Mouse (Mus musculus): ENCODE data around the gene Ndufv3. TPM values are rescaled to one million over a fixed set of nuclear protein-coding genes. Genes with fewer than 3 reads are reported as not detected.

Gene Ndufv3
- polyA plus RNA-seq, 1 experiment, result 446 TPM

- Histone ChIP-seq H3K4me3 (replicated peaks; ENCODE audit: insufficient read depth, low read depth, low read length) (peak overlapping the region; percentile 90), H3K27ac (ENCODE audit: insufficient read depth, low read length) (peak overlapping the region; percentile 96), H3K4me1 (ENCODE audit: control insufficient read depth, insufficient read depth, low read length) (peaks cover 15% of the 10 kb centered on the region), H3K27me3 (ENCODE audit: control insufficient read depth, insufficient read depth, low read length) (no peaks in the 10 kb centered on the region)
- WGBS, result 1% methylated on average over 12 of the region's 12 CpGs
- TF ChIP-seq CTCF (IDR thresholded peaks at IDR 0.05; ENCODE audit: borderline replicate concordance, insufficient read depth, low read depth, low read length) (no peak), POLR2A (IDR thresholded peaks at IDR 0.05; ENCODE audit: borderline replicate concordance, insufficient read depth, low read length) (no peak)
- DNase-seq, result peak in 1 of 2 experiments; percentile 68
Observed at GRCm38 (mm10) chr17:31563632-31564014, 43.7 kb downstream of the Ndufv3 start.

GRCm38 (mm10) chr17:31564015-31564857 is 44.3 kb downstream of the Ndufv3 start, which contains the start of gene Pknox1:
TSS of gene Pknox1 (plus strand) at chr17:31564734.
- WGBS, result under 1% methylated on average over 69 of the region's 72 CpGs
- peak within 1 kb of the TSS; percentile 96 for H3K27ac ChIP-seq (ENCODE audit: insufficient read depth, low read length)
- peak within 1 kb of the TSS; percentile 90 for H3K4me3 ChIP-seq (replicated peaks; ENCODE audit: insufficient read depth, low read depth, low read length)
- no peaks in the 10 kb centered on the region for H3K27me3 ChIP-seq (ENCODE audit: control insufficient read depth, insufficient read depth, low read length)
- peaks cover 17% of the 10 kb centered on the region for H3K4me1 ChIP-seq (ENCODE audit: control insufficient read depth, insufficient read depth, low read length)
- DNase-seq, result peak; percentile 99
- TF ChIP-seq CTCF (IDR thresholded peaks at IDR 0.05; ENCODE audit: borderline replicate concordance, insufficient read depth, low read depth, low read length) (no peak), POLR2A (IDR thresholded peaks at IDR 0.05; ENCODE audit: borderline replicate concordance, insufficient read depth, low read length) (peak; percentile 74; the same call in 1 of the 2 replicates)

GRCm38 (mm10) chr17:31564858-31565140 is 44.9 kb downstream of the Ndufv3 start:
- Histone ChIP-seq H3K4me3 (replicated peaks; ENCODE audit: insufficient read depth, low read depth, low read length) (peak overlapping the region; percentile 68), H3K4me1 (ENCODE audit: control insufficient read depth, insufficient read depth, low read length) (peaks cover 17% of the 10 kb centered on the region), H3K27me3 (ENCODE audit: control insufficient read depth, insufficient read depth, low read length) (no peaks in the 10 kb centered on the region), H3K27ac (ENCODE audit: insufficient read depth, low read length) (peak overlapping the region; percentile 63)
- TF ChIP-seq CTCF (IDR thresholded peaks at IDR 0.05; ENCODE audit: borderline replicate concordance, insufficient read depth, low read depth, low read length) (no peak), POLR2A (IDR thresholded peaks at IDR 0.05; ENCODE audit: borderline replicate concordance, insufficient read depth, low read length) (peak; percentile 21; the same call in 1 of the 2 replicates)
- no peak for DNase-seq
- WGBS, result 0% methylated on average over 14 of the region's 44 CpGs

DNA sequence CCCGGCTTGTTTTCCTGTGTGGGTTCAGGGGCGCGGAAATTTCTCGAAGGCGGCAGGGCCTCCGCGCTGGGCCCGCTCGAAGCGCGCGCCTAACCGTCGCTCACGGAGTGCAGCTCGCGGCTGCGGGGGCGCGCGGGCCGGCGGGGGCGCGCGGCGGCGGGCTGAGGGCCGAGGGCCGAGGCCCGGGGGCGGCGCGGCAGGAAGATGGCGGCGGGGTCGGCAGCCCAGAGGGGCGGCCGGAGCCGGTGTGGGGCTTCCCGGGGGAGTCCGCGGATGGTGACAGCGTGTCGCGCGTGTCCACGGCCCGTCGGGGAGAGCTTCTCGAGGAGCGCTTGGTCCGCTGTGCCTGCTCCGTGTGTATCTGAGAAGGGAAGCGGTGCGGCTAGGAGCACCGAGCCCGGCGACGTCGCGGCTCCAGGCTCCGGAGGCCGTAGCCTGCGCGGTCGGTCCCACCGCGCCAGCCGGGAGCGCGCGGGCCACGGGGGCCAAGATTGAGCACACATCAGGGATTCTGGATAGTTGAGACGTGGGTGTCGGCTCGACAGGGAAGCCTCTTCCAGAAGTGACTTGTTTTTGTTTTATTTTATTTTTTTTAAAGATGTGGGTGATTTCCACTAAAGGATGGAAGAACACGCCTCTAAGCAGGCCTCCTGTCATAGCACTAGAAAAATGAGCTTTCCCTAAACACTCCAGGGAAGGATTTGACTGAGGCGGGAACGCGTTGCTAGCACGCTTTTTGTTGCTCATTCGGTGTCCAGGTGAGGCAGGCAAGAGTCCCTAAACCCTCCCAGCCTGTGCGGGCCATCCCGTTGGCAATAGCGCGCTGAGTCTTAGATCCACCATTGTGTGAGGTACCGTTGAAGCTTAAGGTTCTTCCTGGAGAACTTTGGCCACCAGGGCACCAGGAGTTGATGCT is 45.5 kb downstream of the Ndufv3 start:
- H3K4me3 ChIP-seq (replicated peaks; ENCODE audit: insufficient read depth, low read depth, low read length), result peak overlapping the region; percentile 68
- H3K4me1 ChIP-seq (ENCODE audit: control insufficient read depth, insufficient read depth, low read length), result peaks cover 17% of the 10 kb centered on the region
- TF ChIP-seq POLR2A (IDR thresholded peaks at IDR 0.05; ENCODE audit: borderline replicate concordance, insufficient read depth, low read length) (0 out of 2 replicates have a peak, but pooled peaks have one; percentile 18), CTCF (IDR thresholded peaks at IDR 0.05; ENCODE audit: borderline replicate concordance, insufficient read depth, low read depth, low read length) (no peak)
- 1% methylated on average over 85 of the region's 88 CpGs for WGBS
- peak overlapping the region; percentile 63 for H3K27ac ChIP-seq (ENCODE audit: insufficient read depth, low read length)
- no peaks in the 10 kb centered on the region for H3K27me3 ChIP-seq (ENCODE audit: control insufficient read depth, insufficient read depth, low read length)
- DNase-seq, result peak; percentile 68 to 73

- 28% methylated on average over 6 of the region's 6 CpGs for WGBS
- Histone ChIP-seq H3K27ac (ENCODE audit: insufficient read depth, low read length) (no peak overlapping the region), H3K4me1 (ENCODE audit: control insufficient read depth, insufficient read depth, low read length) (peaks cover 17% of the 10 kb centered on the region)
Observed at GRCm38 (mm10) chr17:31566276-31566675, 46.4 kb downstream of the Ndufv3 start.

DNA sequence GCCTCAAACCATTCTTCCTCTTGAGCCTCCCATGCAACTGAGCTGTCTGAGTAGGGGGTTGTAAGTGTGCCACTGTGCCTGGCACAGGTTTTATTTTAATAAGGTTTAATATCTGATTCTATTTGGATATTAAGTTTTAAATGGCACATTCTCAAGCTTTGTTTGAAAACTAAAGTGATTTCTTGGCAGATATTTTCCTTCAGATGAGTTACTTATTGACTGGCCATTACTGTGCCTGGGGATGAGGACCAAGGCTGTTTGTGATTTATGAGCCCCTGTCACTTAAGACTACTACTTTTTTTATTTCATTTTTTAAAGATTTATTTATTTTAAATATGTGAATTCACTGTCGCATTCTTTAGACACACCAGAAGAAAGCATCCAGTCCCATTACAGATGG is 49.8 kb downstream of the Ndufv3 start:
- H3K27me3 ChIP-seq (ENCODE audit: control insufficient read depth, insufficient read depth, low read length), result no peaks in the 10 kb centered on the region
- WGBS, result 98% methylated on average over 1 of the region's 1 CpGs
- TF ChIP-seq POLR2A (IDR thresholded peaks at IDR 0.05; ENCODE audit: borderline replicate concordance, insufficient read depth, low read length) (no peak), CTCF (IDR thresholded peaks at IDR 0.05; ENCODE audit: borderline replicate concordance, insufficient read depth, low read depth, low read length) (no peak)
- H3K4me3 ChIP-seq (replicated peaks; ENCODE audit: insufficient read depth, low read depth, low read length), result no peak overlapping the region
- H3K4me1 ChIP-seq (ENCODE audit: control insufficient read depth, insufficient read depth, low read length), result peaks cover 13% of the 10 kb centered on the region
- no peak overlapping the region for H3K27ac ChIP-seq (ENCODE audit: insufficient read depth, low read length)
- DNase-seq, result no peak

More at GRCm38 (mm10) chr17:31566276-31566675, 46.4 kb downstream of the Ndufv3 start:
- DNase-seq, result no peak
- Histone ChIP-seq H3K27me3 (ENCODE audit: control insufficient read depth, insufficient read depth, low read length) (no peaks in the 10 kb centered on the region), H3K4me3 (replicated peaks; ENCODE audit: insufficient read depth, low read depth, low read length) (no peak overlapping the region)
- TF ChIP-seq CTCF (IDR thresholded peaks at IDR 0.05; ENCODE audit: borderline replicate concordance, insufficient read depth, low read depth, low read length), result no peak
- no peak for TF ChIP-seq POLR2A (IDR thresholded peaks at IDR 0.05; ENCODE audit: borderline replicate concordance, insufficient read depth, low read length)

DNA sequence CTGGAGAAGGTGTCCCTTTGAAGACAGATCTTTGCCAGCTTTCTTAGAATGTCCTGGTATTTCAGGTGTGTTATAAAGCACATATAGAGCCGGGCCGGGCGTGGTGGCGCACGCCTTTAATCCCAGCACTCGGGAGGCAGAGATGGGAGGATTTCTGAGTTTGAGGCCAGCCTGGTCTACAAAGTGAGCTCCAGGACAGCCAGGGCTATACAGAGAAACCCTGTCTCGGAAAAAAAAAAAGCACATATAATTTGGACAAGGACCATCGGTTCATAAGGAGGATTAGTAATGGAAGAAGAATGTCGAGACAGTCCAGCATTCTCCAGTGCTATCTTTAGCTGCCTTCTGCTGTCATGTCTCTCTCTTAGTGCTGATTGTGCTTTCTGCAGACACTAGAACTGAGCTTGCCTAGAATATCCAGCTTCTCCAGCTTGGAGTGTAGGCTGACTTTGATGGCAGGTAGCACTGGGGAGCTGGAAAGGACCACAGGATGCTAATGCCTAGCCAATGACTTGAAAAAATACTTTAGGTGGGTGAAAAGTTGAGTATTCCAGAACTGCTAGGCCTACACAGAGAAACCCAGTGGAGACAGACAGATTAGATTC is 50.5 kb downstream of the Ndufv3 start:
- Histone ChIP-seq H3K27ac (ENCODE audit: insufficient read depth, low read length) (no peak overlapping the region), H3K27me3 (ENCODE audit: control insufficient read depth, insufficient read depth, low read length) (no peaks in the 10 kb centered on the region), H3K4me1 (ENCODE audit: control insufficient read depth, insufficient read depth, low read length) (peaks cover 17% of the 10 kb centered on the region), H3K4me3 (replicated peaks; ENCODE audit: insufficient read depth, low read depth, low read length) (no peak overlapping the region)
- DNase-seq, result no peak
- no peak for TF ChIP-seq CTCF (IDR thresholded peaks at IDR 0.05; ENCODE audit: borderline replicate concordance, insufficient read depth, low read depth, low read length)
- no peak for TF ChIP-seq POLR2A (IDR thresholded peaks at IDR 0.05; ENCODE audit: borderline replicate concordance, insufficient read depth, low read length)
- 71% methylated on average over 9 of the region's 9 CpGs for WGBS

Measured in cerebellum, adult 2 months (tissue).